Mouse (Mus musculus) pancreas, adult 10 weeks (tissue): ENCODE results near the gene Zfp148. TPM values are rescaled to one million over a fixed set of nuclear protein-coding genes. Genes with fewer than 3 reads are reported as not detected.

Experiments
- polyA plus RNA-seq: library from polyadenylated mRNA; stranded (reverse); fragments of 350-450 nt; fragmentation: Illumina TruSeq; extraction: RNeasy Lipid Tissue Mini Kit (QIAGEN cat#74804); gene quantifications from one replicate; pipeline ENCODE4 v1.2.3, GENCODE M21; 2015; ENCODE audit warnings: low read depth, low replicate concordance; ENCODE audit not compliant: insufficient read depth

Gene Zfp148
- 3.9 TPM for polyA plus RNA-seq

GRCm38 (mm10) chr16:33379944-33380881 is at the start of gene Zfp148:
Zfp148 (plus strand) TSS chr16:33380836.

GRCm38 (mm10) chr16:33516807-33517565 is 136.3 kb downstream of the Zfp148 start, which contains the start of gene Slc12a8:
Slc12a8 (plus strand) TSS chr16:33517328.

Other genes starting within 250 kb of the Zfp148 start
- gene Osbpl11, start 195.8 kb upstream of the Zfp148 start, polyA plus RNA-seq = 2.9 TPM
- 7.6 TPM for gene Snx4, start 129.4 kb upstream of the Zfp148 start, polyA plus RNA-seq
- 3.9 TPM for gene Slc12a8, start 136.5 kb downstream of the Zfp148 start, polyA plus RNA-seq